Mouse (Mus musculus) liver, postnatal 0 days (tissue): Measurements from ENCODE around the gene Tmprss6. TPM values are rescaled to one million over a fixed set of nuclear protein-coding genes. Genes with fewer than 3 reads are reported as not detected.

Experiments used
- ATAC-seq: fragments of 200-750 bp; cut with Nextera tagmentation; 2 replicates; pipeline ENCODE4 v1.8.0; 2017; ENCODE audit warnings: mild to moderate bottlenecking, moderate library complexity
- DNase-seq: peaks from one replicate; pipeline ENCODE4 v3.0.0-alpha.2; 2016
- H3K27ac ChIP-seq: fragments of 300-500 bp; sonication (generic); 2 replicates; pipeline ENCODE4 v1.5.1; 2014; ENCODE audit warnings: antibody characterized with exemption, moderate library complexity, mild to moderate bottlenecking, low read depth
- H3K27me3 ChIP-seq: fragments of 300-500 bp; sonication (generic); 2 replicates; pipeline ENCODE4 v1.6.1; 2014; ENCODE audit warnings: low read length, control low read depth, mixed read lengths; ENCODE audit not compliant: insufficient read depth
- H3K36me3 ChIP-seq: fragments of 300-500 bp; sonication (generic); replicated peaks from 2 replicates; pipeline ENCODE4 v1.6.1; 2014; ENCODE audit warnings: mild to moderate bottlenecking, control low read depth, low read length, moderate library complexity, mixed read lengths; ENCODE audit not compliant: insufficient read depth
- H3K4me1 ChIP-seq: fragments of 300-500 bp; sonication (generic); 2 replicates; pipeline ENCODE4 v1.6.1; 2014; ENCODE audit warnings: antibody characterized with exemption, mild to moderate bottlenecking, control low read depth; ENCODE audit not compliant: insufficient read depth
- H3K4me2 ChIP-seq: fragments of 300-500 bp; sonication (generic); 2 replicates; pipeline ENCODE4 v1.6.1; 2014; ENCODE audit warnings: low read depth, mild to moderate bottlenecking, low read length, moderate library complexity, mixed read lengths
- H3K4me3 ChIP-seq: fragments of 300-500 bp; sonication (generic); 2 replicates; pipeline ENCODE4 v1.5.1; 2014; ENCODE audit warnings: low read depth, low read length
- H3K9ac ChIP-seq: fragments of 300-500 bp; sonication (generic); replicated peaks from 2 replicates; pipeline ENCODE4 v1.6.1; 2014; ENCODE audit warnings: mild to moderate bottlenecking, moderate library complexity
- H3K9me3 ChIP-seq: fragments of 300-500 bp; sonication (generic); 2 replicates; pipeline ENCODE4 v1.6.1; 2016; ENCODE audit warnings: mild to moderate bottlenecking, control low read depth, low read length, mixed read lengths
- CTCF ChIP-seq: sonication (generic); IDR thresholded peaks from 2 replicates; pipeline ENCODE4 v1.5.1; 2016; ENCODE audit warnings: antibody characterized with exemption, low read depth
- EP300 ChIP-seq: IDR thresholded peaks from 2 replicates; pipeline ENCODE4 v1.6.1; 2016; ENCODE audit warnings: antibody characterized with exemption, low read depth, mild to moderate bottlenecking
- WGBS: fragments of 180-500 bp; shearing (Covaris S2); extraction: QIAGEN DNeasy Blood & Tissue Kit; methylation state at CpG from one replicate; pipeline ENCODE4 v1.1.7; 2014; ENCODE audit not compliant: insufficient replicate concordance; 5-methylcytosine and 5-hydroxymethylcytosine counted together
- polyA plus RNA-seq: library from polyadenylated mRNA; unstranded; fragments of >200 nt; fragmentation: Nextera tagmentation; extraction: Ambion mirVana; gene quantifications from 2 replicates; pipeline ENCODE4 v1.2.1, GENCODE M21; 2015

Gene Tmprss6
- polyA plus RNA-seq, 1 experiment from 2014 or later = 80.3 TPM

DNA sequence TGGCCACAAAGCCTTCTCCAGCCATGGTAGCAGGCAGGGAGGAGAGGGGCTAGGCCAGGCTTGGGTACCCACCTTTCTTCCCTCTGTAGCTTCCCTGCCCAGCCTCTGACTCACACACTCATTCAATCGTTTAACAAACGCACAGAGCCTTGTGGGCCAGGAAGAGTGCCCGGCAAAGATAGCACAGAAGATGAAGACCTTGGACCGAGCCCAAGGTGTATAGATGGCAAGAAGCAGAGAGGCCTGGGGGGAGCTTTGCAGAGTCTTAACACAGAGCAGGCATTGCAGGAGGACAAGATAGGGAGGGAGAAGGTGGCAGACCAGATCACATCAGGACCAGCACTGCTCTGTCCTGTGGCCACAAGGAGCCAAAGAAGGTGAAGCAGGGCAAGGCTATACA lies 13.3 kb downstream of the Tmprss6 start:
- Histone ChIP-seq H3K27me3 (no peaks in the 10 kb centered on the region), H3K4me2 (no peak overlapping the region), H3K36me3 (peaks cover 6% of the 10 kb centered on the region; the same call in 1 of the 2 replicates), H3K4me3 (no peak overlapping the region), H3K9me3 (no peaks in the 10 kb centered on the region), H3K27ac (0 out of 2 replicates have a peak overlapping the region, but pooled peaks have one; percentile 9), H3K4me1 (peaks cover 5% of the 10 kb centered on the region; the same call in 1 of the 2 replicates), H3K9ac (no peak overlapping the region)
- ATAC-seq (no peak), DNase-seq (no peak)
- 38% methylated on average over 4 of the region's 4 CpGs for WGBS
- TF ChIP-seq CTCF = no peak
- no peak for TF ChIP-seq EP300

DNA sequence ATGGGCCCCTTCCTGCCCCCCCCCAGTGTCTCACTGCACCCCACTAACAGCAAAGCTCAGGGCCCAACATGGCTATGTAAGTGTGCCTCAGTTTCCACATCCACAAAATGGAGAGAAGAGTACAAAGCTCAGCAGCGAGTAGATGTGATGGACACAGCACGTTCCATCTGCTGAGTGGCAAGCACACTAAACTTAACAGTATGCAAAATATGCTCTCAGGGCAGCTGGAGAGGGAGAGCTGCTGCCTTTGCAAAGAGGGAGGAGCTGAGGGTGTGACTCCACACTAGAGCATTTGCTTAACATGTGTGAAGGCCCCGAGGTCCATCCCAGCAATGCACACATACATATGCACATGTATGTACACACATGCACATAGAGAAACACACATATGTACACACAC lies 15.5 kb downstream of the Tmprss6 start:
- H3K36me3 ChIP-seq = peaks cover 6% of the 10 kb centered on the region; the same call in 1 of the 2 replicates
- DNase-seq = no peak
- H3K4me3 ChIP-seq = no peak overlapping the region
- no peak overlapping the region for H3K27ac ChIP-seq
- ATAC-seq = no peak
- H3K9ac ChIP-seq = no peak overlapping the region
- H3K27me3 ChIP-seq = no peaks in the 10 kb centered on the region
- H3K4me2 ChIP-seq = no peak overlapping the region
- no peak for TF ChIP-seq CTCF
- TF ChIP-seq EP300 = no peak
- 71% methylated on average over 3 of the region's 3 CpGs for WGBS
- no peaks in the 10 kb centered on the region for H3K9me3 ChIP-seq
- H3K4me1 ChIP-seq = peaks cover 17% of the 10 kb centered on the region

DNA sequence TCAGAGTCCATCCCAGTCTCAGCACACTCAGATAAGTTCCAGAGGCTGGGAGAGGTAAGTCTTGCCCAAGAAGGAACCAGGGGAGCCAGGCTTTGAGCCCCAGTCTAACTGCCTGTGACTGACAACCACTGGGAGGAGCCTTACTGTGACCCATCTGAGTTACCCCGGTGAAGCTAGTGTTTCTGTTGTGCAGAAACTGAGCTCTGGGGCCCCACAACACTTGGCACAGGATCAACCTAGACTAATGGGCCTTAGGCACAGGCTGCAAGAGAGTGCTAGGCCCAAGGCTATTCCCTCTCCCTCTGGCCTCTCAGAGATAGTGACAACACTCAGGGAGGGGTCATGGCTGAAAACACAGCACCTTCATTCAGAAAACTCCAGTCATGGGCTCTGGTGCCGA lies 17.2 kb downstream of the Tmprss6 start:
- Histone ChIP-seq H3K4me3 (no peak overlapping the region), H3K4me1 (peaks cover 17% of the 10 kb centered on the region), H3K9ac (no peak overlapping the region), H3K27me3 (no peaks in the 10 kb centered on the region), H3K9me3 (no peaks in the 10 kb centered on the region), H3K36me3 (peaks cover 6% of the 10 kb centered on the region), H3K4me2 (no peak overlapping the region), H3K27ac (no peak overlapping the region)
- DNase-seq (no peak), ATAC-seq (no peak)
- 63% methylated on average over 2 of the region's 2 CpGs for WGBS
- no peak for TF ChIP-seq EP300
- TF ChIP-seq CTCF = no peak

DNA sequence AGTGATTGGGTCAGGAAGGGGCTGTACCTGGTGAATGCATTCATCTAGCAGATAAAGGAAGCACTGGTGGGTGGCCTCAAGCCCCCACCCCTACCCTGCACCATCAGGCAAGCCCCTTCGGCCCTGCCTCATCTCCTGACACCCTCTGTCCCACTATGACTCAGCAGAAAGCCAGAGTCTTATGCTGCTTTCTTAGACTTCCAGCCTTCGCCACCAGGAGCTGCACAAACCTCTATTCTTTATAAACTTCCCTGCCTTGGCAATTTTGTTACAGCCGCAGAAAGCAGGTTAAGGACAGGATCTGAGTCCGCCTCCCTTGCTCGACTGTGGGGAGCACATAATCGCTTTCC lies 18.0 kb downstream of the Tmprss6 start:
- H3K4me3 ChIP-seq = no peak overlapping the region
- peaks cover 17% of the 10 kb centered on the region for H3K4me1 ChIP-seq
- peaks cover 6% of the 10 kb centered on the region for H3K36me3 ChIP-seq
- DNase-seq (no peak), ATAC-seq (peak; percentile 1; the same call in 1 of the 2 replicates)
- H3K27me3 ChIP-seq = no peaks in the 10 kb centered on the region
- H3K4me2 ChIP-seq = no peak overlapping the region
- no peak overlapping the region for H3K9ac ChIP-seq
- TF ChIP-seq CTCF (0 out of 2 replicates have a peak, but pooled peaks have one; percentile 5), EP300 (no peak)
- no peaks in the 10 kb centered on the region for H3K9me3 ChIP-seq
- WGBS = 75% methylated on average over 6 of the region's 6 CpGs
- H3K27ac ChIP-seq = 0 out of 2 replicates have a peak overlapping the region, but pooled peaks have one; percentile 2

DNA sequence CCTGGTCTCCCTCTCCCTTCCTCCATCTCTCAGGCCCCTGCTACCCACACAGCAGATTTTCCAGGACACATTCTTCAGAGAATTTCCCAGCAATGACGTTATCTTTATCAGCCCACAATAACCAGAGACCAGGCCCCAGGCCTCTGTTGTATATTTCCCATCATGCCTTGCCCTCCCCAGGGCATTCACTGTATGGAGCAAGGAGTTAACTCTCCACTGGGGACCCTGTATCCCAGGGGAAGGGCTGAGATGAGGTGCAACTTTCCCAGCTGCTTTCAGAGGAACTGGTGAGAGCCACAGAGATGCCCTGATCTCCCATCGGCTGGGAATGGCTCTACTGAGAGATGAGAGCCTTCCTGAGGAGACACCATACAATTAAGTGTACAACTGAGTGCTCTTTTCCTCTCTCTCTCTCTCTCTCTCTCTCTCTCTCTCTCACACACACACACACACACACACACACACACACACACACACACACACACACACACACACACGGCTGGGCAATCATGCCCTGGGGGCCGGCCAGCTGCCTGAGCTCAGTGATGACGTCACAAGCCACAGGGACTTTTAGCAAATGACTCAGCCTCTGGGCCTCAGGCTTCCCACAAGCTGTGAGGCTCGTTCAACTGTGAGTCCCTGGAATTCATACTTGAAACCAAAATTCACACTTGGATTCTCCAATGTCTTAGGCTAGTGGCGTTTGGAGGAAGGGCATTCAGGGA lies 18.6 kb downstream of the Tmprss6 start:
- Histone ChIP-seq H3K27ac (peak overlapping the region; percentile 19), H3K9ac (no peak overlapping the region)

DNA sequence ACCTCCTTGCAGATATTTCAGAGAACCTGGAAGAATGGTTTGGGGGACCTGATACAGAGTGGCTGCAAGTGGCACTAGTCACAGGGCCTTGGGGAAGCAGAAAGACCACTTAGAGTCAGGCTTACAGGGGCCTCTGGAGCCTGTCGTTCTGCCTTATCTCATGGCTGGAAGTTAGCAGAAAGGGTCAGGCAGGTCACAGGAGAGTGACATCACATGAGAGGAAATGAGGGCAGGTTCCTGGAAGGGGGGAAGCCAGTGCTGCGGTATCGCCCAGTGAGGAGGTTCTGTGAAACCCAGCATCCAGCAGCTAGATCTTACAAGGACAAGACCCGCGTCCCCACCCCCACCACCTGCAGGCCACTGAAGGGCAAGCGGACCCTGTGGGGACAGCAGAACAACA lies 19.3 kb downstream of the Tmprss6 start:
- H3K4me3 ChIP-seq = no peak overlapping the region
- no peak overlapping the region for H3K9ac ChIP-seq
- DNase-seq (no peak), ATAC-seq (no peak)
- H3K9me3 ChIP-seq = no peaks in the 10 kb centered on the region
- H3K4me1 ChIP-seq = peaks cover 17% of the 10 kb centered on the region
- peak overlapping the region; percentile 19 for H3K27ac ChIP-seq
- TF ChIP-seq EP300 (no peak), CTCF (no peak)
- H3K4me2 ChIP-seq = no peak overlapping the region
- no peaks in the 10 kb centered on the region for H3K27me3 ChIP-seq
- peaks cover 6% of the 10 kb centered on the region for H3K36me3 ChIP-seq
- WGBS = 32% methylated on average over 6 of the region's 6 CpGs

More for the DNA sequence above, 18.6 kb downstream of the Tmprss6 start:
- ATAC-seq (peak; percentile 61), DNase-seq (peak; percentile 72)
- no peak for TF ChIP-seq CTCF
- TF ChIP-seq EP300 = no peak
- 22% methylated on average over 7 of the region's 7 CpGs for WGBS
- no peak overlapping the region for H3K4me3 ChIP-seq
- H3K4me1 ChIP-seq = peaks cover 17% of the 10 kb centered on the region
- H3K36me3 ChIP-seq = peaks cover 6% of the 10 kb centered on the region
- no peaks in the 10 kb centered on the region for H3K9me3 ChIP-seq
- H3K27me3 ChIP-seq = no peaks in the 10 kb centered on the region
- no peak overlapping the region for H3K4me2 ChIP-seq
